Mouse (Mus musculus) 416B (cell line): ENCODE data around the gene Oas1a.
"Not testable (repeated sequence)": the region's sequence is repeated elsewhere in the genome, so short reads cannot be mapped to it uniquely, and the experiment has no call there.

Experiments used
- DNase-seq: peaks from one replicate; pipeline ENCODE4 v3.0.0; 2011; ENCODE audit warnings: low read depth

Oas1a gene

DNA sequence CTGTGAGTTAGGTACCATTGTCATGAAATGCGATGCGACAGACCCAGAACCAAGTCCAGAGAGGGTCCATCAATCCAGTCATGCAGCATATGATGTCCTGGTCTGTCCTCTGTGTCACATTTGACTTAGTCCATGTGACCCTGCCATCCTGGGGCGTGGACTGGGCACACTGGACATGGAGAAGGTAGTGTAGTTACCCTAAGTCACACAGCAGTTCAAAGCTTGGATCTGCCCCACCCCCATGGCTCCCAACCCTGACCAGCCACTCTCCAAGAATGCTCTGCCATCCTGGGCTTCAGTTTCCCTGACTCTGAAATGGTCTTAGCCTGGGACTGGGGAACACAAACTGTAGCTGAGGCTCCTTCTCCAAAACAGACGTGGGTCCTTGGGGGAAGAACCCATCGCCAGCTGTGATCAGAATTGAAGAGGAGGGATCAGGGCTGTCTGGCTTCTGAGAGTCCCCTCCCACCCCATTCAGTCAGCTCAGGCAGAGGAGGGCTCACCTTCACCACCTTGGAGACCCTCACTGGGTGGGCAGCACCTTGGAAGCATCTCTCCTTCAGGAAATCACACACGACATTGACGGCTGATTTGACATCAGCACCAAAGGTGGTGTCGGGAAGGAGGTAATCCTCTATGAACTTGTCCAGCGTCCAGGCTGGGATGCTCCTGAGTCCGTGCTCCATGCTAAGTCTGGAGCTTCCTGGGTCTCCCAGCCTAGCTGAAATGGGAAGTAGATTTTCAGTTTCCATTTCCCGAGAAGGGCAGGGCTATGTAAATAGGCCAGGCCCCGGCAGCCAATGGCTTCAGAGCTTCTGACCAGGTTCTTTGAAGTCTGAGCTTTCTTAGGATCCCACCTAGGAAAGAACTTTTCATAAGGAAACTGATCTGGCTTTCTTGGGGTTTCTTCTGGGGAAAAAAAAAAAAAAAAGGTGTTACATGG is at the start of gene Oas1a:
TSS of gene Oas1a (minus strand) at position 731 of the 943 bp plus-strand sequence.
- peak; percentile 40 for DNase-seq

DNA sequence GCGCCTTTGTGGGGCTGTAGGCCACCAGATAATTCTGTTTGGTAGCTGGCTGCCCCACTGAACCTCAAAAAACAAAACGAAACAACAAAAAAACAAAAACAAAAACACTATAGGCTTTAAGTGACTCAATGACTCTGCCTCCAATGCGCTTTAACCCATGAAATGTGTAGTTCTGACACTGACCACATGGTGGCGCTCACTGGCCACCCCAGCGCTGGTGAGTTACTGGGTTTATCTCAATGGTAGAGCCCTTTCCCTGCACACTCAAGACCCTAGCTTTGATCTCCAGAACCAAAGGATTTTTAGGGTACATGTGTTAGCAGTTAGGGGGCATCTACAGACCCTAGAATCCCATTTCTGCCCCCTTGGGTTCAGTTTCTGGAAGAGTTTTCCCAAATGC is 46.7 kb upstream of the Oas1a start:
- peak; percentile 47 for DNase-seq

DNA sequence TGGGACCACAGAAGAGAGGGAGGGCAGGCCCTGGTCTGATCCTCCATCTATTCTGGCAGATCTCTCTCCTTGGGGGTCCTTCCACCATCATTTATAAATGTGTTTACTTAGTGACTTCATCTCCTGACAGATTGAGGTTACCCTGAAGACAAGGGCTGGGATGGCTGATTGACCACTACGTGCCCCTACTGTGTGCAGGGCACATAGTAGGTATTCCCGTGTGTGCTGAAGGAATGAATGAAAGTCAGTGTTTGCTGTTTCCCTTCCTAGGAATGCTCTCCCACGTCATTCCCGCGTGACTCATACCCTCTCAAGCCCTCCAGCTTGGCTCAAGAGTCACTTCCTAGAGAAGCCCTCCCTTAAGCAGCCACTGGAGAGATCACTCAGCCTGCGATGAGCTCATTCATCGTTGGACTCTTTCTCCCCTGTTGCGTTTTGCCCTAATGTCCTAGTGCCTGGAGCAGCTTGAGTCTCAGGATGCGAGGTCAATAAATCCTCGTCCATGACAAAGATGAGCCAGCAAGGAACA is 45.0 kb upstream of the Oas1a start:
- DNase-seq, result no peak

DNA sequence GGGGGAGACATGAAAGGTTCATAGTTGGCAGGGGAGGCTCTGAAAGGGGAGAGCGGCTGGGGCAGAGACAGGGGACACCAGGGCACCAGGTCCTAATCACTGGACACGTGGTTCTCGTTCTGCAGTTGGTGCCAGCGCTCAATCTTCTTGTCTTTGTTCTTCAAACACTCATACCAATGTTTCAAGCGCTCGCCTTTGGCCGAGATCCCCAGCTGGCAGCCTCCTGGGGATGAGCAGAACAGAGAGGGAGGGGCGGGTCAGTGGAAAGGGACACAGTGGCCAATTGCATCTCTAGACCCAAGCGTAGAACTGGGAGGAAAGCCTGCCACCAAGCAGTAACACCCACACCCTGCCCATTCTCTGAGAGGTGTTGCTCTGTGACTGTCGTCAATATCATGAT is 34.8 kb upstream of the Oas1a start:
- DNase-seq, result no peak

DNA sequence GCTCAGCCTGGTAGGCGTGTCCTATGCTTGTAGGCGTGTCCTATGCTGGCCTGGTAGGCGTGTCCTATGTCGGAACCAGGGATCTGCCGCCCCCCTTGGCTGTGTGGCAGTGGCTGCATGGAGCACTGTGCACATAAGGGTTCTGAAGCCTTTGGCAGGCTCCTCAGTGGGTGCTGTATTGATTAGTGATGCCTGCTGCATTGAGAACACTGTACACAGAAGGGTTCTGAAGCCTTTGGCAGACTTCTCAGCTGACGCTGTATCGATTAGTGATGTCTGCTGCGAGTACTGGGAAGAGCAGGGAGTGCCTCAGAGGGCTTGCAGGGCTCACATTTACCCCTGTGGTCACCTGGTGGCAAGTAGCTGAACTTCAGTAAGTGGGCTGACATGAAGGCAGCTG is 31.3 kb upstream of the Oas1a start:
- DNase-seq, result peak; percentile 12

DNA sequence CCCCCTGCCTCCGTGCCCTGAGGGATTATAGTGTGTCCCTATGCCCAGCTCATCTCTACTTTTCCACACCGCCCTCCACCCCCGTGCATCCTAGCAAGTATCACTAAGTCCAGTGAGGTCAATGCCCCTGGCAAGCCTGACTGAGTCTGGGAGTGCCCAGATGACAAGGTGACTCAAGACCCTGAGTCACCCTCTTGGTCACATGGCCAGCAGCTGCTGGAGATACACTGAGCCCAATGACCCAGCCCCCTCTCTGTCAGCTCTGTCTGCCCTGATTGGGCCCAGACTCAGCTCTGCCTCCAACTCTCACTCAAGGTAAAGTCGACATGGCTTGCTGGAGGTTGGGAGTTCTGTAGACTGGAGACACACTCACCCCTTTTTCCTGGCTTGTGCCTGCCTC is 30.5 kb upstream of the Oas1a start:
- peak; percentile 45 for DNase-seq

DNA sequence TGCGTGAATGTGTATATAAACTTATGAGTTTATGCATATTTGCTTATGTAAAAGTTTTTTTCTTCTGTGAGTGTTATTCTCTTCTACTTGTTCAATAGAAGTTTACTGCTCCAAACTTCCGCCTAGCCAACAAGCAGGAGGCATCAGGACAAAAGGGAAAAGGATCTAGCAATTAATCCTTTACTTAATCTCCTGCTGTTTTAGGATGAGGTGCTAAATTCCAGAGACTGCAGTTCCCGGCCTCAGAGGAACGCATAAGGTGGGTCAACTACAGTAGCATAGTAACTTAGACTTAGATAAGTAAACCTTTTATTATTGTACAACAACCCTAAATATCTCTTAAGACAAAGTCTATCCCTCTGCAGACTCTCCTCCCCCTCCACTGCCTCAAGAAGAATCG is 26.6 kb upstream of the Oas1a start:
- no peak for DNase-seq

DNA sequence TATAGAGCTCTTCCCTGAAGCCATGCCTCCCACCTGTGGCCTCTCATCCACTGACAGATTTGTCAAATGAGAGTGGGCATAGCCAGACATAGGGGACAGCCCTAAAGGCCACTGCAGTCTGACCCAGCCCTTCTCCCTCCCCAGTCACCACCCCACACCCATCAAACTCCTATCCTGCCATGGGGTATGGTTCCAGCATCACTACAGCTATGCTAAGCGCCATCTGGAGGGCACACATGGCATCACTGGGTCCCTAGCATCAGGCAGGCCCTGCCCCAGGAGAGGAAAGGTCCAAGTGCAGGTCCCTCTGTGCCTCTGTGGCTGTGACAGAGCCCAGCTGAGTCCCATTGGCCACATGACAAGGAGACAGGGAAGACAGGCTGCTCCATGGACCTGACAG is 19.7 kb upstream of the Oas1a start:
- peak; percentile 3 for DNase-seq

DNA sequence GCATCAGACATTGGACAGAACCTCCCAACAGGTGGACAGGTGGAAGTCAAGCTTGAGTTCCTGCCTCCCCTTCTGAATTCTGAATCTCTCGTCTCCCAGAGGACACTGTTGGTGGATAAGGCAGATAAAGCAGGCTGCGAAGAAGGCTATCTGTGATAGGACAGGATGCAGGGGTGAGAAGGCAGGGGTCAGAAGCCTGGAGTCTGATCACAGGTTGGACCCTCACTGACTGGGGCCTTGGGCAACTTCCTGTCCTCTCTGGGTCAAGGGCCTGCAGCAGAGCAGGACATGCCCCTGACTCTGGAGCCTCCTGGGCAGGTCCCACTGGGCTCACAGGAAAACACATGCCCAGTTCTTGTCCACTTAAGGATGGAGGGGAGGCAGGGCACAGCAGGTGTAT is 19.0 kb upstream of the Oas1a start:
- not testable (repeated sequence) for DNase-seq

DNA sequence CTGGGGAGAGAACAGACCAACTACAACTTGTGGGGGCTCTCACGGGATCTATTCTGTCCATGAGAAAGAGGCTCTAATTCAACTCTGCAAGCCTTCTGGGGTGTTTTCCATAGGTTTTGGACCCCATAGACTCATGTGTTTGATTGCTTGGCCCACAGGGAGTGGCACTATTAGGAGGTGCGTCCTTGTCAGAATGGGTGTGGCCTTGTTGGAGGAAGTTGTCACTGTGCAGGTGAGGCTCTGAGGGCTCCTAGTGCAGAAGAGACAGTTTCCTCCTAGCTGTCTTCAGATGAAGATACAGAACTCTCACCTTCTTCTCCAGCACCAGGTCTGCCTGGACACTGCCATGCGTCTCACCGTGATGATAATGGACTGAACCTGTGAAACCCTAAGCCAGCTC is 17.2 kb upstream of the Oas1a start:
- not testable (repeated sequence) for DNase-seq

DNA sequence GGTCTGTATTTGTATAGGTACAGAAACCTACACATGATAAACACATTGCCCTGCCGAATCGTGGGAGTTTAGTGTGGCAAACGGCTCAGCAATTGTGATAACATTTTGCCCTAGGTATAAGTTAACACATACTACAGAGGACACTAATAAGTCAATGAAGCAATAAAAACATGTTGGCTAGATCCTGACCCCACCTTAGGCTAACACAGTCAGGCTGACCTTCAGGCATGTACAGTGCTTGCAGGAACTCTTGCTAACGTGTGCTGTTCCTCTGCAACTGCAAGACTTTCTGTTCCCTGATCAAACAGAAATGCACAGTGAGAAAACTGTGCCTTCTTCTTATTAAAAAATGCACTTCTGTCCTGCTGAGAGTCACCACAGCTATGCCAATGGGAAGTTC is 16.6 kb upstream of the Oas1a start:
- no peak for DNase-seq

DNA sequence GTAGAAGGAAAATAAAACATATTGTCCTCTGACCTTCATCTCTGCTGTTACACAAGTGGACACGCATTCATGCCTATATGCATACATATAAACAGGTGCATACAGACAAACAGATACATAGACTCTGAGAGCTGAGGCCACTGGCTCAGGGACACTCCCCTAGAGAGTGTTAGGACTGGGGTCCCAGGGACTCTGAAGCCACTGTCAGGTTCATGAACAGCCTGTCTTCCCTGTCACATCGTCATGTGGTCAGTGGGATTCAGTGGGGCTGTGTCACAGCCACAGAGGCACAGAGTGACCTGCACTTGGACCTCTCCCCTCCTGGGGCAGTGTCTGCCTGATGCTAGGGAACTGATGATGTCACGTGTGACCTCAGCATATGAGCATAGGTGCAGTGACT is 13.0 kb upstream of the Oas1a start:
- DNase-seq, result no peak

DNA sequence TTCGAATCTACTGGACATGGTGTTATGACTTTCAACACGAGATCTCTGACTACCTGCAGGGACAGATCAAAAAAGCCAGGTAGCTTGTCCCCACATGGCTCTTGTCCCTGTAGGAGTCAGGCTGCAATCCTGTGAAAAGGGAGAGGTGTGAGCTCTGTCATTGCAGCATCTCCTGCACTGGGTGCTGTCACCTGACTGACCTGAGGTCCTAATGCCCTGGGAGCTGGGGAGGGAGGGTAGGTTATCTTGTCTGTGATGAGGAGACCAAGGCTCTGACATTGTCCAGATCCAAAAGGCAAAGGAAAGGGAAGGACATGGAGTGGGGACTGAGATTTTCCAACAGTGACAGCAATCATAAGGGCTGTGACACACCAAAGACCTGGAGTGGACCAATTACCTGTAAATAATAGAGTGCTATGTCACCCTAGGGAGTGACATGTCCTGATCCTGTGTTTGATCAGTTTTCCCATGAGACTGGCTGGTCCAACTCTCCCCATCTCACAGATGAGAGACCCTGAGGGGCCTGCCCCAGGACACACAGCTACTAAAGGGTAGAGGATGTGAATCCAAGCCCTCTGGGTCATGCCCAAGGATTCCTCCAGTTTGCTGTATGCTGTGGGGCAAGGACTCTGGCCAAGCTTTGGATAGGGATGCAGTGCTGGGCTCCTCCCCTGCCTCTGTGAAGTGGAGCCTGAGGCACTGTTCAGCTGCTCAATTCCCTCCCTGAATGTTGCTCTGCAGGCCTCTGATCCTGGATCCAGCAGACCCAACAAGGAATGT is 12.0 kb upstream of the Oas1a start:
- not testable (repeated sequence) for DNase-seq

DNA sequence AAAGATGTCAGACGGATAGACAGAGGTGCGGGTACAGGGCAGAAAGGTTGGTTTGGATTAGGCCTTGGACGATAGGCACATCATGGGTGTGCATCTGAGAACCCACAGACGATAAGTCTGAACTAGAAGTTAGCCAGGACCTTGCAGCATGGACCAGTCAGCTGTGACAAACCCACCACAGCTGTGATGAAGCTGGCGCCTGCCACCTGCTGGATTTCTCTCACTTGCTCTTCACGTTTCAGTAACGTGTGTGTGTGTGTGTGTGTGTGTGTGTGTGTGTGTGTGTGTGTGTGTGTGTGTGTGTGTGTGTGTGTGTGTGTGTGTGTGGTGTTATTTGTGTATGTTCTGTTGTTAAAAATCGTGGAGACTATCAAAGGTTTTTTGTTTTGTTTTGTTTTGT is 6.9 kb upstream of the Oas1a start, which contains the start of gene Oas1d:
TSS of gene Oas1d (plus strand) at position 333 of the 400 bp plus-strand sequence.
- DNase-seq, result peak; percentile 14

DNA sequence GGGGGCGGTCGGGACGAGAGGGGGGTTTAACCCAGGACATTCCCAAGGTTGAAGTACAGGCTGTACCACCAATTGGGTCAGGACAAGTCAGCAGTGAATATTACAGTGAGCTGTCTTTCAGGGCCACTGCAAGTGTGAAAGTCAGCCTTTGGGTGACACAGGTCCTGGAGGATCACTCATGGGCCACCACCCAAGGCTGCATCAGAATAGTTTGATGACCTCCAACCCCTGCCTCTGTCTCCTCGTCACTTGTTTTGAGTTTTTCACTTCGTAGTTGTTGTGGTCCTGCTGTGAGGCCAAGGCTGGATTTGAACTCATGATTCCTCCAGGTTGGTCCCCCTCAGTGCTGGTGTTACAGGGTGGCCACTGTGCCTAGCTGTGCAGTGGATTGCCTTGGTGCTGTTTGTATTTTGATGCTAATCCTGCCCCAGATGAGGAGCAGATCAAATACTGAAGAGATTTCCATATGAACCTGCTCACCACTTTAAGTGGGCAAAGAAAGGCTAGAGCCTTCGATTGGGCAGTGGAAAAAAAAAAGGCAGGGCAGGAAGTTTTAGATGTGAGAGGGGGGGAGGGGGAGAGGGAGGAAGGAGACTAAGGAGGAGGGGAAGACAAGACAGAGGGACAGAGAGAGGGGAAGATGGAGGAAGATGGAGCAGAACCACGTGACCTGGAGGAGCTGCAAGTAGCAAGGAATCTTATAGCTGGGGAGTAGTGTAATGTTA is 1.0 kb upstream of the Oas1a start:
- no peak for DNase-seq

DNA sequence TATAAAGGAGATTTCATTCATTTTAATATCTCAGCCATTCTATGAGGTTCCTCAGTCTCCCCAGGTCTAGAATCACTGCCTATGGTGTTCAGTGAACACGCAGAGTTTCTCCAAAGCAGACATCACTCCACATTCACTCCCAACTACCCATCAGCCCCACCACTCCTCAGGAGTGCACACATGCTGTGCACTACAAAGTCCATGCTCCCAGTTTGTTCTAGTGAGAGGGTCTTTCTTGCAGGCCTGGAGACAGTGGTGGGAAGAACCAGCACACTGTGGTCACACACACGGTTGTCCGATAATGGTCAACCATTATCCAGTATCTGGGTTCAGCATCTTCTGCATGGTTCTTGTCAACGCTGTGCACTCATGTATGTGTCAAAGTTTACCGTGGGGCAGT is 5.3 kb downstream of the Oas1a start:
- no peak for DNase-seq

DNA sequence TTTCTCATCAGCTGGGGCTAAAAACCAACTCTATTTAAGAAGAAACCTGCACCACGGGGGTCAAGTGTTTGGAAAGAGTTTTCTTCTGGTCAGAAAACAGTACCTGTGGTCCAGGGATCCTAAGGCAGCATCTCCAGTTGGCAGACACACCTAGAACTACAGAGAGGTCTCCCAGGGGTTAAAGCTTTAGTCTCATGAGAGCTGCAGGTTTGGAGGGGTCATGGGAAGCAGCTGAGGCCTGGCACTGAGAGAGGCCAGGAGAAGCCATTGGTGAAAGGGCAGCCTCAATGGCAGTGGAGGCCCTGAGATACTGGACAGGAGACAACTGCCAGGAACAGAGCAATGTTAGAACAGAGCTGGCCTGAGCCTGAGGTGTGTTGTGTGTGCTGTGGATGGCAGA is 6.7 kb downstream of the Oas1a start:
- DNase-seq, result no peak

DNA sequence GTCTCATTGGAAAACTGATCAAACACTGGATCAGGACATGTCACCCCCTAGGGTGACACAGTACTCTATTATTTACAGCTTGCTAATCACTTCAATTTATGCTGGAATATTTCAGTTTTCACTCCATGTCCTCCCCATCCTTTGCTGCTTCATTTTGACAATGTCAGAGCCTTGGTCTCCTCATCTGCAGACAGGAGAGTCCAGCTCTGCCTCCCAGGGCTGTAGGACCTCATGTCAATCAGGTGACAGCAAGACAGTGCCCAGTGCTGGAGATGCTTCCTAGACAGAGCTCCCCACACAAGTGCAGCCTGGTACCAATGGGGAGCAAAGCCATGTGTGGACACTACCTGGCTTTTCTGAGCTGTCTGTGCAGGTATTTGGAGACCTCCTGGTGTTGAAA is 8.6 kb downstream of the Oas1a start:
- no peak for DNase-seq

DNA sequence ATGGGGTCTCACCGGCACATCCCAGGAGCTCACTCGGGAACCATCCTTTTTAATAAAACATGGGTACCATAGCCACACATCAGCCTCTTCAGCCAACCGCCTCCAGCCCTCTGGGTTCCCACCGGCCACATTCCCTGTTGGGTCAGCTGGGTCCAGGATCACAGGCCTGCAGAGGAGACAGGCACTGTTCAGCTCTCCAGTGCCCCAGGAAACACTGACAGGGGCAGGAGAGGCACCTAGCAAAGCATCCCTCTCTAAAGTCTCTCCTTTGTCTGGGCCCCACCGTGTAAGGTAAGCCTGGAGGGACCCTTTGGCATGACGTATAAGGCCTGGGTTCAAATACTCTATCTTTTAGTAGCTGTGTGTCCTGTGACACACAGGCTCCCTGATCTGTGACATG is 9.0 kb downstream of the Oas1a start:
- no peak for DNase-seq

DNA sequence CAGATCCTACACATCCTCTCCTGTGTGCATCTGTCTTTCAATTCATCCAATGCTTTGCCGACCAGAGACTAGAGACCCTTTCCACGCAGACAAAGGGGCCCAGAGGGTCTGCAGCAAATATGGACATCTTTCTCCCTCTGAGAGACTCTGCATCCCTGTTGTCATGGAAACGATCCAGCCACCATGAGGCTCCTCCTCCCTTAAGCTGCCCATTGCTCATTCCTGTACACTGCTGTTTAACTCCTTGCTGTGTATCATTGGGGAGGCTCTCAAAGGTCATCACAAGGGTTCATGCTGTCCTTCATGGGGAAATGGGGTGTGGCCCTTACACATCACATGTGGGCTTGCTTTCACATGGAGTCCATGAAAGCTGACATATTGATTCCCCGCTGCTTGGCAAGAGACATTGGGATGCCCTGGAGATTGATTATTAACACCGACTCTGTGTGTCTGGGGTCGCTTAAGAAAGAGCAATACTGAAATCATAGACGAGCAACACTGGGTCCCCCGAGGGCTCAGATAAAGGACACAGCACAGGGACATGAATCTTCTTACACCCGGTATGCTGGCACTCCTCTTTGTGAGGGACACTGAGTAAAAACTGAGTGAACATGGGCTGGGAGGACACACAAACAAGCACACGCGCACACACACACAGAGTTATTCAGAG is 12.0 kb downstream of the Oas1a start:
- no peak for DNase-seq

DNA sequence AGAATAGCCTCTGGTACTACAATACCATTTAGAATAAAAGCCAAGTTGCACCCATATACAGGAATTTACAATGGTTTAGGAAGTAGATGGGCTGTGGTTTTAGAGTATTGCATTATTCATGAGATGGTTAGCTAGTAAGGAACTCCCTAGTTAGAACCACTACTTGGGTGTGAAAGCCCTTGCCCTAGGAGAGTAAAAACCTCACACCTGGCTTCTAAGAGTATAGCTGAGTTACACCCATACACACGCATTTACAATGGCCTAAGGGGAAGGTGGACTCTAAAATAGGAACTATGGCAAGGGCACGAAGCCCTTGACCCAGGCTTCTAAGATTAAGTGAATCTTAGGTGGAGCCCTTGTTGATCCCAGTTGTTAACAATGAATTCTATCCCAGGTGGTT is 12.6 kb downstream of the Oas1a start:
- DNase-seq, result not testable (repeated sequence)

DNA sequence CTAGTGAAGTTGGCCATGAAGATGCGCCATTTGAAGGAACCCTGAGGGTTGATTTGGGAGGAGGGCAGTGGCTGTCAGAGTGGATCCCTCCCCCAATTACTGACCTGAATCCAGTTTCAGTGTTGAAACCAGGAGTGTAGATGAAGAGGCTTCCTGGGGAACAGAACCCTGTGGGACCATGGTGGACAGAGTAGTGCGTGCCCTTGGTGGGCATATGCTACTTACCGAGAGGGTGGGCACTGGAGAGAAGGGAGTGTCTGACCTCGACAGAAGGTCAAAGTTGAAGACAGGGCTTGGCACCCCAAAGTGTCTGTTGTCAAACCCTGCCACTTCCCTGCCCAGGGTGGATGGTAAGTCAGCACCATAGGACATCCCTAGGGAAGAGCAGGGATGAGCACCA is 13.5 kb downstream of the Oas1a start:
- not testable (repeated sequence) for DNase-seq
